Mouse (Mus musculus): ENCODE data around the gene Dpy19l1. TPM values are rescaled to one million over a fixed set of nuclear protein-coding genes. Genes with fewer than 3 reads are reported as not detected.
A peak's percentile ranks its signal among the peaks of the same experiment; 100 is the strongest.

Dpy19l1 gene
- total RNA-seq, 1 experiment from 2014 or later = 80.1 TPM

- DNase-seq = peak; percentile 35
Observed at GRCm38 (mm10) chr9:24470166-24470565, 32.8 kb downstream of the Dpy19l1 start.

GRCm38 (mm10) chr9:24467186-24467585, 35.8 kb downstream of the Dpy19l1 start:
- no peak for DNase-seq

DNA sequence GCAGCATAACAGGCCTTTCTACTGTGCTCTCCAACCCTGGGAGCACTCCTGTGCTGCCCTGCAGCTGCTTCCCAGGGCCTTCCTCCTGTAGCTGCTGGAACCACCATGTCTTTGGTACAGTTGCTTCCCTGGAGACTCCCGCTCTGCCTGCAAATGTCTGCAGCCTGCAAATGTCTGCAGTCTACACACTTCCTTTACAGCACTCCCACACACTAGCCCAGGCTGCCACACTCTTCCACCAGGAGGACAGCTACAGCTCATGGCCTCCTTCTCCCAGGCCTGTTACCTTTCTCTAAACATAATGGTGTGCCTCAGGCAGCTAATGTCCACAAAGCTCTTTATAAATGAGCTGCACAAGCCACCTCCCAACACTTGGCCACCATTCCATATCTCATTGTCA, 36.3 kb downstream of the Dpy19l1 start:
- no peak for DNase-seq

GRCm38 (mm10) chr9:24461379-24461961, 41.5 kb downstream of the Dpy19l1 start:
- no peak for DNase-seq

DNA sequence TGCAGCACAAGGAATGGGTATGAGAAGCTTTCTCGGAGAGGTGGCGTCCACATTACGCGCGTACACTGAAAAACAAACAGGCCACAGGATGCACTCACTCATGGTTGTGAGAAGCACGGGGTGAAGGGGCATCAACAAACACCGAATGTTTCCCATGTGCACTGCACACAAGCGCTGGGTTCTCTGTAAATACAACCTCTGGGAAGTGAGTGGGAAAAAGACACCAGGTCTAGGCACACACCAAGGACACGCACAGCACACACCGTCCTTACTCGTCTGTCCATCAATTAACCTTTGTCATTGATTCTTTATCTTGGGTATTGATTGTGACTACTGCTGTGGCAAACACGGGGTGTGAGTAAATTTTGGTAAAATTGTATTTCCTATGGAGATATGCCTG, 49.1 kb downstream of the Dpy19l1 start:
- DNase-seq = no peak

- no peak for DNase-seq
Observed at GRCm38 (mm10) chr9:24450976-24451375, 52.0 kb downstream of the Dpy19l1 start.

- no peak for DNase-seq
Observed at GRCm38 (mm10) chr9:24450524-24450923, 52.4 kb downstream of the Dpy19l1 start.

GRCm38 (mm10) chr9:24434901-24435300, 68.0 kb downstream of the Dpy19l1 start:
- no peak for DNase-seq

DNA sequence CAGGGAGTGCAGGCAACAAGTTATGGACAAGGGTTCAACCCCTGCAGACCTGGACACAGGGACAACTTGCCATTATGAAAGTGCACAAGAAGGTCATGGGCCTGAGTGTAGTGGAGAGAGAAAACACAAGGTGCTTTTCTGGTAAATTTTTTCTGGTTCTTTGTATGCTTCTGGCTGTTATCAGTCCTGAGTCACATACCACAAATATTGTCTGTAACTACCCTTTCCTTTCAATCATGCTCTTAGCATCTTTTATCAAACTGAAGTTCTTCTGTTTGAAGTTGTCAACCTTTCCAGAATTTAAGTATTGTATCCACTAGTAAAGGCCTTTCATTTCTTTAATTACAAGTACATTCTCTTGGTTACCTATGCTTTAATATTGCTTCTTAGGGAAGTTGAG, 73.2 kb downstream of the Dpy19l1 start:
- DNase-seq = no peak

DNA sequence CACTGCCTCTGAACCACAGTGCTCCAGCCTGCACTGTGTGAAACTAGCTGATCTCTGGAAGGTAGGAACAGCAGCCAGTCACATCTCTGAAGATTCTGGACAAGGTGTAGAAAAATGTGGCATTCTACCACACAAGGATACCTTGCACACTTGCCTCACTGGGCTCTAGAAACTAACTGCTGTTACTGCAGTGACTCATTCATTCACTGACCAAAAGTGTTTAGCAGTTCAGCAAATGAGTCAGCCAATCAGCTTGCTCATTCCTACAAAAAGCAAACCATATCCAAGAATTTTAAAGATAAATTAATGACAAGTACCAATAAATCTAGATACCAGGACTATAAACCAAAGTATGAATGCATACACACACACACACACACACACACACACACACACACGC, 77.3 kb downstream of the Dpy19l1 start:
- DNase-seq = no peak

- DNase-seq = no peak
Observed at GRCm38 (mm10) chr9:24423241-24423640, 79.7 kb downstream of the Dpy19l1 start.

DNA sequence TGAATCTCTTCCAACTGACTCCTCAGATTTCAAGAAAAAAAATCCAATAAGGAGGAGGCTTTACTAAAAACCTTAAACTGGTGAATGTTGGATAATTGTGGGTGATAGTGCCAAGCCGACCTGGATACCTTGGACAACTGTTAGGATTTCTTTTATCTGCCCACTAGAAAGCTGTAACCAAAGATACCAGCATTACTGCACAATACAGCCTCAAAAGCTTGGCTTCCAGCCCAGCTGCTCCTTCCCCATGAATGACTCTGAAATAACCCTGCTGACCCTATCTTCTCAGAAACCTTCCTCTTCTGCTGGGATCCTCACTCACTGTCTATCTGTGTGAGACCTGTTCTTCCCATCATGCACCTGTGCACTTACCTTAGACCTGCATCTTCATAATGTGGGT, 81.1 kb downstream of the Dpy19l1 start:
- DNase-seq = no peak

- DNase-seq = no peak
Observed at GRCm38 (mm10) chr9:24421221-24421620, 81.7 kb downstream of the Dpy19l1 start.

GRCm38 (mm10) chr9:24420144-24420543, 82.8 kb downstream of the Dpy19l1 start:
- DNase-seq = no peak

GRCm38 (mm10) chr9:24418281-24418680, 84.7 kb downstream of the Dpy19l1 start:
- DNase-seq = no peak

GRCm38 (mm10) chr9:24411483-24411882, 91.5 kb downstream of the Dpy19l1 start:
- no peak for DNase-seq

DNA sequence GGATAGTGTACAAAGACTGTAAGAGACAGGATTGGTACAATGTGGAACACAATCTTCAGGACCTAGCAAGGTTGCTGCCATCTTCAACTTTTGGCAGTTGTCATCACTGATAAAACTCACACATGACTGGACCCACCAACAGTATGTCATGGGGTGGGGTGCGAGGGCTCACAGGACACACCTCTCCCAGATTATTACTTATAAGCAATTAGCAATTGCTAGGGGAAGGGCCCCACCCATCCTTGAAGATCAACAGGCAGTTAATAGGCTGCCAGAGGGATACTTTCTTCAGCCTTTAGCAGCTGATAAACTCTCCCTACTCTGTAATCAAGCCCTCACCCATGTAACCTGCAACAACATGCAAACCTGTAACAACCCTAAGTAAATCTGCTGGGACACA, 92.5 kb downstream of the Dpy19l1 start:
- no peak for DNase-seq

DNA sequence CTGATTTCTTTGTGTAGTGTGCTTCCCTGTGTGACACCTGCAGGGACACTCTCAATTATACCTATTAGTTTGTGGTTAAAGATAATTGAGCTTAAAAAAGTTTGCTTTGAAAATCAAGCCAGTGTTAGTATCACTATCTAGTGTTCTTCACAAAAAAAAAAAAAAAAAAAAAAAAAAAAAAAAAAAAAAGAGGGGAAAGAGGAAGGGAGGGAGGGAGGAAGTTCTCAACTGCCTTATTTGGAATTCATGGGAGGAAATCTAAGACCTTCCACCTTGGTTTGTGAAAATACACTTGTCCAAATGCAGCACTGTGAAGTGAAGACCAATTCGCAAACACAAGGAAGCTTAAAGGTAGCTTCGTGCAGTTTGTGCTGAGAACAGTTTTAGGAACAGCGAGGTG, 94.9 kb downstream of the Dpy19l1 start:
- DNase-seq = no peak

GRCm38 (mm10) chr9:24394146-24394545, 108.8 kb downstream of the Dpy19l1 start:
- DNase-seq = no peak

- no peak for DNase-seq
Observed at GRCm38 (mm10) chr9:24390807-24391370, 112.1 kb downstream of the Dpy19l1 start.

GRCm38 (mm10) chr9:24387230-24387629, 115.7 kb downstream of the Dpy19l1 start:
- DNase-seq = no peak

DNA sequence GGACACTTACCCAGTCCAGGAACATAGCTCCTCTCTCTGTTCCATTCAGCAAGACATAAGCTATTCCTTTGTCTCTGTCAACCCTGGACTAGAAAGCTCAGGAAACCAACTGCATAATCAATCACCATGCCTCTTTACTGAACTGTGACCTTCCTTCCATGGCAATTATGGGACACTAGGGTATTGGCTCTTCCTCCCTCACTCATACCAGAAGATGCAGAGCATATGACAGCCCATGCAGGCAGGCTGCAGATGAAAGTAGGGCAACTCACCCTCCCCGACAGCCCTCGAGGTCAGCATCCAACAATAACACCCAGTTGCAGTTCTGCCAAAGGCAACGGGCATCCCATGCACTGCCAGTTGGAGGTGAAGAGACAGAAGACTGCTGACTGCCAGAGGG, 123.6 kb downstream of the Dpy19l1 start:
- DNase-seq = peak; percentile 4

GRCm38 (mm10) chr9:24378848-24379247, 124.1 kb downstream of the Dpy19l1 start:
- no peak for DNase-seq
